Mouse (Mus musculus) hindbrain, embryonic 13.5 days (tissue): ENCODE measurements at regions not wholly inside any gene's neighbourhood (a gene's known extent, or its start where the extent isn't known, plus 50 kb on each side); places are given as distances from the start of the nearest gene placed in this dataset.

Experiments
- ATAC-seq: fragments of 200-750 bp; cut with Nextera tagmentation; 2 replicates; pipeline ENCODE4 v1.8.0; 2017; ENCODE audit warnings: moderate TSS enrichment; ENCODE audit not compliant: low FRiP score
- H3K27ac ChIP-seq: fragments of 300-500 bp; sonication (generic); 2 replicates; pipeline ENCODE4 v1.5.1; 2015; ENCODE audit warnings: inconsistent platforms, mild to moderate bottlenecking, moderate library complexity
- H3K27me3 ChIP-seq: fragments of 300-500 bp; sonication (generic); 2 replicates; pipeline ENCODE4 v1.6.1; 2015; ENCODE audit warnings: mild to moderate bottlenecking, inconsistent platforms
- H3K36me3 ChIP-seq: fragments of 300-500 bp; sonication (generic); 2 replicates; pipeline ENCODE4 v1.6.1; 2015; ENCODE audit warnings: mild to moderate bottlenecking, inconsistent platforms
- H3K4me1 ChIP-seq: fragments of 300-500 bp; sonication (generic); replicated peaks from 2 replicates; pipeline ENCODE4 v1.6.1; 2015; ENCODE audit warnings: inconsistent platforms
- H3K4me2 ChIP-seq: fragments of 300-500 bp; sonication (generic); 2 replicates; pipeline ENCODE4 v1.6.1; 2015; ENCODE audit warnings: inconsistent platforms, mild to moderate bottlenecking, moderate library complexity
- H3K4me3 ChIP-seq: fragments of 300-500 bp; sonication (generic); 2 replicates; pipeline ENCODE4 v1.5.1; 2015; ENCODE audit warnings: mild to moderate bottlenecking, inconsistent platforms
- H3K9ac ChIP-seq: fragments of 300-500 bp; sonication (generic); 2 replicates; pipeline ENCODE4 v1.6.1; 2015; ENCODE audit warnings: mild to moderate bottlenecking, inconsistent platforms
- H3K9me3 ChIP-seq: fragments of 300-500 bp; sonication (generic); 2 replicates; pipeline ENCODE4 v1.6.1; 2016; ENCODE audit warnings: inconsistent platforms
- WGBS: fragments of 180-500 bp; shearing (Covaris S2); methylation state at CpG from one replicate; pipeline ENCODE4 v1.1.7; 2015; 5-methylcytosine and 5-hydroxymethylcytosine counted together

DNA sequence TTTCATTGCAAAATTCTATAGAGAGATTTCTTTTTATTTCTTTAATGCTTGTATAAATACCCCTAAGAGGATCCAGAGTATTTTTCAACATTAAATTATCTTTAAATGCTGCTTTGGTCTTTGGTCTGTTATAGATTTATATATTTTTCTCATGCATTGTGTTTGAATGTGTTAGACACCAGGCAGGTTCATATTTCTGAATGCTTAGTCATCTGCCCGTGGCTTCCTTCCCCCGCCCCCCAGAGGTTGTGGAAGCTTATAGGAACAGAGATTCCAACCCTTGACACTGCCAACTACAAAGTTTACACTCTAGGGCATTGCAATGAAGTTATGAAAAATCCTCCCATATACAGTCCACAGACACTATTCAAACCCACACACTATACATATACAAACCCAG, 1066.6 kb downstream of the Efnb2 start:
- no peak overlapping the region for H3K27ac ChIP-seq
- no peaks in the 10 kb centered on the region for H3K27me3 ChIP-seq
- H3K4me3 ChIP-seq: no peak overlapping the region
- ATAC-seq: no peak
- no peaks in the 10 kb centered on the region for H3K4me1 ChIP-seq
- H3K9me3 ChIP-seq: no peaks in the 10 kb centered on the region
- H3K4me2 ChIP-seq: no peak overlapping the region
- no peaks in the 10 kb centered on the region for H3K36me3 ChIP-seq
- H3K9ac ChIP-seq: no peak overlapping the region
- 91% methylated on average over 2 of the region's 2 CpGs for WGBS

- no peak for ATAC-seq
- no peak overlapping the region for H3K4me2 ChIP-seq
- H3K27me3 ChIP-seq: no peaks in the 10 kb centered on the region
- no peak overlapping the region for H3K27ac ChIP-seq
- no peaks in the 10 kb centered on the region for H3K9me3 ChIP-seq
- H3K4me1 ChIP-seq: peaks cover 4% of the 10 kb centered on the region
- WGBS: 18% methylated on average over 3 of the region's 3 CpGs
- H3K36me3 ChIP-seq: no peaks in the 10 kb centered on the region
- no peak overlapping the region for H3K4me3 ChIP-seq
- H3K9ac ChIP-seq: no peak overlapping the region
Observed at GRCm38 (mm10) chr8:7575641-7576040, 1085.4 kb downstream of the Efnb2 start.

GRCm38 (mm10) chr8:7560645-7561044, 1100.4 kb downstream of the Efnb2 start:
- no peaks in the 10 kb centered on the region for H3K9me3 ChIP-seq
- no peak overlapping the region for H3K9ac ChIP-seq
- H3K4me3 ChIP-seq: no peak overlapping the region
- 51% methylated on average over 2 of the region's 2 CpGs for WGBS
- no peak overlapping the region for H3K27ac ChIP-seq
- peak; percentile 77 for ATAC-seq
- H3K27me3 ChIP-seq: no peaks in the 10 kb centered on the region
- H3K36me3 ChIP-seq: no peaks in the 10 kb centered on the region
- no peaks in the 10 kb centered on the region for H3K4me1 ChIP-seq
- no peak overlapping the region for H3K4me2 ChIP-seq

- Histone ChIP-seq H3K36me3 (no peaks in the 10 kb centered on the region), H3K9ac (no peak overlapping the region), H3K4me3 (no peak overlapping the region), H3K4me1 (no peaks in the 10 kb centered on the region), H3K9me3 (no peaks in the 10 kb centered on the region), H3K4me2 (no peak overlapping the region), H3K27ac (no peak overlapping the region), H3K27me3 (no peaks in the 10 kb centered on the region)
- 52% methylated on average over 3 of the region's 3 CpGs for WGBS
- ATAC-seq: no peak
Observed at GRCm38 (mm10) chr8:7554756-7555155, 1106.3 kb downstream of the Efnb2 start.
